10 mouse cellular contexts compared by ENCODE assay signal in genomic region chr2:94242051-94242397, GRCm38 (mm10).
A peak's percentile ranks its signal among the peaks of the same experiment; 100 is the strongest.
DNase-seq lines count a peak whose midpoint lies in the region; ATAC-seq lines count a peak whose summit lies in the region.
"Had no signal": no experiment of that assay in that cellular context is flagged by ENCODE, and none has a peak within 500 bp of the region (broad histone marks: within the 10 kb centered on the region; RNA-seq: fewer than 3 reads in every experiment).

No protein-coding gene starts in this region.

- peak overlapping the region; percentile 79 for H3K4me2 ChIP-seq in heart, embryonic 13.5 days
- peak overlapping the region; percentile 70; the same call in 1 of the 2 replicates for H3K4me2 ChIP-seq in neural tube, embryonic 12.5 days (replicated peaks)
- peak overlapping the region; percentile 96 for H3K4me2 ChIP-seq in hindbrain, embryonic 15.5 days
- peak overlapping the region; percentile 92 for H3K4me2 ChIP-seq in neural tube, embryonic 15.5 days

- 3% methylated on average over 4 of the region's 4 CpGs for WGBS in heart, embryonic 13.5 days
- WGBS in neural tube, embryonic 12.5 days = 2% methylated on average over 4 of the region's 4 CpGs
- WGBS in hindbrain, embryonic 15.5 days = 1% methylated on average over 4 of the region's 4 CpGs
- WGBS in neural tube, embryonic 15.5 days = under 1% methylated on average over 4 of the region's 4 CpGs

- H3K4me1 ChIP-seq in heart, embryonic 13.5 days = peaks cover 58% of the 10 kb centered on the region
- H3K4me1 ChIP-seq in neural tube, embryonic 12.5 days = peaks cover 32% of the 10 kb centered on the region
- peaks cover 74% of the 10 kb centered on the region for H3K4me1 ChIP-seq in hindbrain, embryonic 15.5 days (replicated peaks)
- H3K4me1 ChIP-seq in neural tube, embryonic 15.5 days = peaks cover 67% of the 10 kb centered on the region

- H3K9ac ChIP-seq in heart, embryonic 13.5 days = no peak overlapping the region
- no peak overlapping the region for H3K9ac ChIP-seq in neural tube, embryonic 12.5 days
- H3K9ac ChIP-seq in hindbrain, embryonic 15.5 days = no peak overlapping the region
- H3K9ac ChIP-seq in neural tube, embryonic 15.5 days (replicated peaks) = no peak overlapping the region
- H3K9ac ChIP-seq: limb, embryonic 15.5 days had no signal

- DNase-seq in heart, adult 18-20 months = no peak
- DNase-seq in neural tube, embryonic 10.5 days (ENCODE audit: extremely low spot score, low spot score) = no peak
- no peak for DNase-seq in ovary, postnatal 14 days (ENCODE audit: low spot score)
- no peak for DNase-seq in left cerebral cortex, adult 11 months (ENCODE audit: low spot score)
- DNase-seq: kidney, postnatal 25 days had no signal

- no peaks in the 10 kb centered on the region for H3K36me3 ChIP-seq in heart, embryonic 13.5 days
- no peaks in the 10 kb centered on the region for H3K36me3 ChIP-seq in neural tube, embryonic 12.5 days
- no peaks in the 10 kb centered on the region for H3K36me3 ChIP-seq in hindbrain, embryonic 15.5 days
- no peaks in the 10 kb centered on the region for H3K36me3 ChIP-seq in neural tube, embryonic 15.5 days
- H3K36me3 ChIP-seq: limb, embryonic 15.5 days had no signal

- H3K4me3 ChIP-seq in heart, embryonic 13.5 days = peak overlapping the region; percentile 54
- no peak overlapping the region for H3K4me3 ChIP-seq in neural tube, embryonic 12.5 days
- H3K4me3 ChIP-seq in hindbrain, embryonic 15.5 days = peak overlapping the region; percentile 55
- peak overlapping the region; percentile 52 for H3K4me3 ChIP-seq in neural tube, embryonic 15.5 days (replicated peaks)

- peaks cover 98% of the 10 kb centered on the region for H3K27me3 ChIP-seq in heart, embryonic 13.5 days (replicated peaks)
- H3K27me3 ChIP-seq in neural tube, embryonic 12.5 days (replicated peaks) = peaks cover 86% of the 10 kb centered on the region
- peaks cover 54% of the 10 kb centered on the region for H3K27me3 ChIP-seq in hindbrain, embryonic 15.5 days
- H3K27me3 ChIP-seq in neural tube, embryonic 15.5 days (replicated peaks) = peaks cover 69% of the 10 kb centered on the region

- no peak for ATAC-seq in heart, embryonic 13.5 days (ENCODE audit: extremely low read depth, insufficient number of reproducible peaks, low FRiP score, low TSS enrichment)
- no peak for ATAC-seq in neural tube, embryonic 12.5 days (ENCODE audit: low FRiP score, low read depth)
- no peak for ATAC-seq in hindbrain, embryonic 15.5 days (ENCODE audit: low FRiP score, low read depth)
- no peak for ATAC-seq in neural tube, embryonic 15.5 days (ENCODE audit: low FRiP score)

- H3K27ac ChIP-seq in heart, embryonic 13.5 days (replicated peaks) = no peak overlapping the region
- no peak overlapping the region for H3K27ac ChIP-seq in neural tube, embryonic 12.5 days
- no peak overlapping the region for H3K27ac ChIP-seq in hindbrain, embryonic 15.5 days (replicated peaks)
- H3K27ac ChIP-seq in neural tube, embryonic 15.5 days (replicated peaks) = no peak overlapping the region
- H3K27ac ChIP-seq: limb, embryonic 15.5 days had no signal

- H3K9me3 ChIP-seq in heart, embryonic 13.5 days = no peaks in the 10 kb centered on the region
- no peaks in the 10 kb centered on the region for H3K9me3 ChIP-seq in neural tube, embryonic 12.5 days
- H3K9me3 ChIP-seq in hindbrain, embryonic 15.5 days = no peaks in the 10 kb centered on the region
- no peaks in the 10 kb centered on the region for H3K9me3 ChIP-seq in neural tube, embryonic 15.5 days (replicated peaks)
- H3K9me3 ChIP-seq: limb, embryonic 15.5 days had no signal
